Mouse (Mus musculus) spleen, adult 2 months (tissue): Measurements from ENCODE around the gene Grin2c.

Source experiments
- CTCF ChIP-seq: fragments of 200-500 bp; IDR thresholded peaks from 2 replicates; pipeline ENCODE4 v1.5.1; 2011; ENCODE audit warnings: mild to moderate bottlenecking, inconsistent platforms; ENCODE audit not compliant: insufficient read depth, insufficient read length, insufficient replicate concordance; ENCODE audit errors: extremely low read depth
- POLR2A ChIP-seq: fragments of 200-500 bp; IDR thresholded peaks from 2 replicates; pipeline ENCODE4 v1.6.1; 2011; ENCODE audit warnings: low read depth, low read length, inconsistent platforms

- no peak for TF ChIP-seq CTCF
- TF ChIP-seq POLR2A, result no peak
These were observed 23.3 kb upstream of the Grin2c start for GRCm38 (mm10) chr11:115290314-115290713.
